Mouse (Mus musculus) cerebral cortex, adult 2 months (tissue): ENCODE measurements around the gene Slc7a5.

ENCODE experiments used
- WGBS: fragments of 180-500 bp; shearing (Covaris S2); methylation state at CpG from one replicate; pipeline ENCODE4 v1.1.7; 2018; 5-methylcytosine and 5-hydroxymethylcytosine counted together

Gene Slc7a5

DNA sequence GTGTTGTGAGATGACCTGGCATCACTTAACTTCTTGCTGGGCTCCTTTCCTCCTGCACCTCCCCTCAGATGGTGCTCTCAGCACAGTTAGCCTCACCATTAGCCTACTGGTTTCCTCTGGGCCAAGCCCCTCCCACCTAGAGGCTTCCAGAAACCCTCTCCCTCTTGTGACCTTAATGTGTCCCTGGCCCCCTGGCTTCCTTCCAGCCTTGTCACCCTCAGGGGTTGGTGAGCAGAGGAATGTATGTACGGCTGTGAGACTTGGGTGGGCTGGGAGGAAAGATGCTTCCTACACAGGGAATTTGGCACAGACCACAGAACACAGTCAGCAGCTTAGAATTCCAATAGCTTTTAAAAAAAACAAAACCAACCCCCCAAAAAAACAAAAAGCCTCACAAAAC lies 26.7 kb downstream of the Slc7a5 start:
- 48% methylated on average over 1 of the region's 1 CpGs for WGBS

DNA sequence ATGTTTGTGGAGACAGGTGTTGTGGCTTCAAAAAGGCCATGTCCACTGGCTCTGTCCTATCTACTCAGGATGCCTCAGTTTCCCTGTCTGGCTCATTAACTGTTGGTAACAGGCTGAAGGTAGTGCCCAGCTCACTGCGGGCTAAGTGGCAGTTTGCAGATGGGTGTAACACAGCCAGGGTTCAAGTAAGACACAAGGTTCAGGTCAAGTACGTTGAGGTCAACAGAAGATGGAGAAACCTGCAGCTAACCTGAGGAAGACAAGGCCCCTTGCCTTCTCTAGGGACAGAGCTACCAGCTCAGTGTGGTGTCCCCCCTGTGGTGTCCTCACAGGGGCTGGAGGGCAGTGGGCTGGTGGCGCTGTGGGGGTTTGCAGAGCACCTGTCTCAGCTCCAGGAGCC lies 27.8 kb downstream of the Slc7a5 start:
- 90% methylated on average over 3 of the region's 3 CpGs for WGBS

DNA sequence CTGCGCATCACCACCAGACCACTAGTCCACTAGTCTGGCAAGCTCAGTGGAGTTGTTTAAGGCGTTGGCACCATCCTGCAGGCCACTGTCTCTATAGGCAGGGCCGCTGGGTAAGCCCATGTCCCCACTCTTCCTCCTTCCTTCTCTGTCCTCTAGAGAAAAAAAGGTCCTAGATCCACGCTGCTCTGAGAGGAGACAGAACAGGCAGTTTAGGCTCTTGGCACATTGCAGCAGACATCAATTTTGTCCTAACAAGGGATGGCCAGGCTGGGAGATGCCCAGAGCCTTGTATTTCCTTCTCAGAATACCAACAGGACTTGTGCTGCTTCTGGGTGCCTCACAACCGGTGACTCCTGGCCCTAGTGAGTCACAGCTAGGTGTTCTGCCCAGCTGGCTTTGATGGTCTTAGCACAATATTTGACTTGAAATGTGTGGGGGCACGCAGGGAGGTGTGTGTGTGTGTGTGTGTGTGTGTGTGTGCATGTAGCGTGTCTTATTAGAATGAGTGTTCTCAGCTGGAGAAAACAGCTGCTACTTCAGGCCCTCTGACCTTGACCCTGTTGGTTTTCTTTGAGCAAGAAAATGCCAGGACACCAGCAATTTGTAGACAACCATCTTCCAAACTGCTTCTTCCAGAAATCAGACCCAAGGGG lies 29.5 kb downstream of the Slc7a5 start:
- WGBS = 85% methylated on average over 7 of the region's 7 CpGs

DNA sequence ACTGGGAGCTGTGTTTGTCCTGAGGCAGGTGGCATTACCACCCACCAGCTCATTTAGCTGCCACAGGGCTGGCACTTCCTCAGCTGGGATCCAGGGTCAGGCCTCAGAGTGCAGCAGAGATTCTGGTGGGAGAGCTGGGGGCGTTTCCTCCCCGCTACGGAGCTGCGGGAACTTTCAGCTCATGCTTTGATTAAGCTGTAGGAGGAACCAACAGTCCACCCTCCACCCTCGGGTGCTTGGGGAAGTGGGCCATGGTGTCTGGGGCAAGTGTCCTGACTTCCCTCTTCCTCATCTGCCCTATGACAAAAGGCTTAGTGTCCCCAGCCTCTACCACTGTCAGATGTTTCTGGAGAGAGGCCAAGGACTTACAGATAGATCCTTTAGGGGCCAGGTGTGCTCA lies 30.3 kb downstream of the Slc7a5 start:
- WGBS = 26% methylated on average over 5 of the region's 5 CpGs

DNA sequence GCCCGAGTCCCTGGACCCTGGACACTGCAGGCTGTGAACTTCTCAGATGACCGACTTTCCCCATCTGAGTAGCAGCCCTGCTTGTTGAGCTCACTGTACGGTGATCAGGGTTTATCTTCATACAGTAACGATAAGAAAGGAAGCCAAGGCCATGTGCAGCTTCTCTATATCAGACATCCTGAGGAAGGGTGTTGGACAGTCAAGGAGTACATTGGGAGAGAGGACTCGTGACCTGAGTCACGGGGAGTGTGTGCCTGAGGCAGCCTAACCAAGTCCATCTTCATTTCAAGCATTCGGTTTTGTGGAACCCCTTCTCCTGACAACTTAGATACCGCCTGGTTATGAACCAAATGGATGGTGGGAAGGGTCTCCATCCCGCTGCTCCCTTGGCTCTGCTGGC lies 32.0 kb downstream of the Slc7a5 start:
- WGBS = 69% methylated on average over 9 of the region's 9 CpGs

DNA sequence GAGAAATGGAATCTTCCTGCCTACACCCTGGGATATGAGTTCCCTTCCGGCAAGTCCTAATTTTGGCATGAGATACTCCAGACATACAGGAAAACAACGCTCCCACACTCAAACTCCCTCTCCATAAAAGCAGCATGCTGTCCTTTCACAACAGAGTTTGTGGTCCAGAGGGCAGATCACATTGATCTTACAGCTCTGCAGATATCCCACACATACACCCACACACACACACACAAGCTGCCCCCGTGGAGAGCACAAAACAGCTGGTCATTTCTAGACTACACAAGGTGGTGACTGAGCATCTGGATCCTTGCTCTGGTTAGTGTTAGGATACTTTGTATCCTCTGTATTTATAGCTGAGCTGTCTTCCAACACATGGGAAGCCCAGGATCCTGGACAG lies 32.4 kb downstream of the Slc7a5 start:
- WGBS = 29% methylated on average over 3 of the region's 3 CpGs

DNA sequence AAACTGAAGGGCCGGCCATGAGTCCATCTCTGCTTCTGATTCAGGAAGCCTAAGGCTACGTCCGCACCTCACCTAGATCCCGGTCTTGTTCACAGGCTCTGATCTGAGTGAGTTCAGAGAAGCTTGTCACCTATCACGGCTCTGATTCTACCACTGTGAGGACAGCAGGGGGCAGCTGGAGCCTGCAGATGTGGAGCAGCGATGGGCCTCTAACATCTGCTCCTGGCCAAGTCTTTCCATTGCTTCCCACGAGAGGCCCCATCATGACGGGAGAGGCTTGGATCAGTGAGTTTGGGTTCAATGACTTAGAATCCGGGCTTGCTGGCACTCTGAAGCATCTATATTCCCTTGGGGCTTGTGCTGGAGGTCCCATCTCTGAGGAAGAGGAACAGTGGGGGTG lies 33.5 kb downstream of the Slc7a5 start:
- 68% methylated on average over 9 of the region's 9 CpGs for WGBS

DNA sequence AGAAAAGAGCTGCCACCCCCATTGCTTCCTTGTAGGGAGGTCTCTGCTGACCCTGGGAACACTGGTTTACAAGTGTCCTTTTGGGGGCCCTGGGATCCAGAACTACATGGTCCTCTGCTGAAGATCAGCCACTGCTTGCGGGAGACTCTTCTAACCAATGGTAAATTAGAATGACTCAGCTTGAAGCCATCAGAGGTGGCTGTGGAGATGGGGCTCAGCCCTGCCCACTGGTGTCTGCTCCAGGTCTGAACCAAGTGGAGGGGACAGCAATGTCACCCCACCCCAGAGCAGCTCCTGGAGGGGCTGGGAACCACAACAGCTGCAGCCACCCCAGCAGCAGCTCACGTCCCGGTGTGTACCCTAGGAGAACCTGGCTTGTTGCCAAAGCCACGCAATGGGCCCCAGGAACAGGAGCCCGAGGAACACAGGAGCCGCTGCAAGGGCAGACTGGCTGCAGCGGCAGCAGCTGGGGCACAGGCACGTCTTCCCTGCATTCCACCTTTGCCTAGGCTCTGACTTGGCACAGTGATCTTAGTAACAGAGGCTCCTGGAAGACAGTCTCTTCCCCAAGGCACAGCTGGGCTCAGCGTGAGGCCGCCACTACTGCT lies 35.6 kb downstream of the Slc7a5 start:
- WGBS = 31% methylated on average over 10 of the region's 10 CpGs

DNA sequence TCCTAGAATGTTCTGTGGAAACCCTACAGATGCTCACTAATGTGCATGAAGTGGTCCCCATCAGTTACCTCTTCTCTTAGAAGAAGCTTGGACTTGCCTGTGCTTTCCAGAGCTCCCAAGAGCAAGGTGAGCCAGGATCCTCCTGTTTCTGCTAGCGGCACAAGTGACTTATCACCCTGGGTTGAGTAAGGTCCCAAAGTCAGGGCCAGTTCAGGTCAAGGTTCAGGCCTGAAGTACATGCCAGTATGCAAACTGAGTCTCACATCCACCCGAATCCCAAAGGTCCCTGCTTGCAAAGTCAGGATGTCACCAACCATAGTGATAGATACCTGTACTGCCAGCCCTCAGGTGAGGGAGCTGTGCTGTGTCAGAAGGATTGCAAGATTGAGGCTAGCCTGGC lies 37.3 kb downstream of the Slc7a5 start:
- WGBS = 97% methylated on average over 2 of the region's 2 CpGs

DNA sequence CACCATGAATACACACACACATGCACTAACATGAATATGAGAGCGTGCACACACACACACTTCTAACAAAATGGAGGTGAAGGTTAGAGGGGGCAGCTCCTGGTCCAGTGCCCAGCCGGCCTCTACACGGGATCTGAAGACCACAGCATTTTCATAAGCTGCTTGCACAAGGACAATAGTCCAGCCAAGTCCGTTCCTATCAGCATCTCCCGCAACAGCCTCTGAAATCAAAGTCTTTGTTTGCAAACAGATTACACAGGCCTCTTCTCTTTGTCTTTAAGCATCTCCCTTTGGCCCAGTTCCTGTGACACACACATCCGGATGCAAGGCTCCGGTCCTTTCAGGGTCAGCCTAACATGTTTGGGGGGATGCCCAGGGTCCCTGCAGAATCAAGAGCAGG lies 38.6 kb downstream of the Slc7a5 start:
- 85% methylated on average over 7 of the region's 7 CpGs for WGBS

DNA sequence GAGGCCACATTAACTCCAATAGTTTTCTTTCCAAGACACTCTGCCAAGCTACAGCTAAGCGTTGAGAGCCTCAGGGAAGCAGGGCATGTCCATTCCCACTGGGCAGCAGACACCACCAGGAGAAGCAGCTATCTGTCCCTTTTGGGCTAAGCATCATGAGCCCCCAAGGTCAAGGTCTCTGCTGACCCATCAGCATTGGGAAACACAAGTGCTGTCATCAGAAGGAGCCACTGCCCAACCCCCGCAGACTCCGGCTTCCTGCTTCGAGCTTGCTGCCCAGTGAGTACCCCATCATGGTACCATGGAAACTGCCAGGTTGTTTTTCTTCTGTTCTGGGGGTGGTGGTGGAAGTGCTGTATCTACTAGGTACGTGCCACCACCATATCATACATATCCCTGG lies 39.3 kb downstream of the Slc7a5 start:
- 74% methylated on average over 5 of the region's 5 CpGs for WGBS

DNA sequence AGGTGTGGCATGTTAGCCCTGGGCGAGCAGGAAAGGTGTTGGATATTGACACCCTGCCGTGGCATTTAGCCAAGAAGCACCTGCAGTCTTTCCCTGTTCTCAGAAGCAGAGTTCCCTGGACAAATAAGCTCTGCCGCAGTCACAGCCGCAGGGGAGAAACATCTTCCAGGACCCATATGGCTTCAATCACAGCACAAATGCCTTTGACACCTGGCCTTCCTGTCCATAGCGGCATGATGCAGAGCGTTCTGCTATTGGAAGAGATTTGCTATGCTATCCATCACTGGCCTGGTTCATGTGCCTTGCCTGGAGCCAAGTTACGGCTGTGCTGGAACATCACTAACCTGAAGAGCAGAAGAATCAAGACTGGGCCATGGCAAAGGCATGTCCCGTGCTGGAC lies 42.1 kb downstream of the Slc7a5 start:
- WGBS = 84% methylated on average over 8 of the region's 8 CpGs

DNA sequence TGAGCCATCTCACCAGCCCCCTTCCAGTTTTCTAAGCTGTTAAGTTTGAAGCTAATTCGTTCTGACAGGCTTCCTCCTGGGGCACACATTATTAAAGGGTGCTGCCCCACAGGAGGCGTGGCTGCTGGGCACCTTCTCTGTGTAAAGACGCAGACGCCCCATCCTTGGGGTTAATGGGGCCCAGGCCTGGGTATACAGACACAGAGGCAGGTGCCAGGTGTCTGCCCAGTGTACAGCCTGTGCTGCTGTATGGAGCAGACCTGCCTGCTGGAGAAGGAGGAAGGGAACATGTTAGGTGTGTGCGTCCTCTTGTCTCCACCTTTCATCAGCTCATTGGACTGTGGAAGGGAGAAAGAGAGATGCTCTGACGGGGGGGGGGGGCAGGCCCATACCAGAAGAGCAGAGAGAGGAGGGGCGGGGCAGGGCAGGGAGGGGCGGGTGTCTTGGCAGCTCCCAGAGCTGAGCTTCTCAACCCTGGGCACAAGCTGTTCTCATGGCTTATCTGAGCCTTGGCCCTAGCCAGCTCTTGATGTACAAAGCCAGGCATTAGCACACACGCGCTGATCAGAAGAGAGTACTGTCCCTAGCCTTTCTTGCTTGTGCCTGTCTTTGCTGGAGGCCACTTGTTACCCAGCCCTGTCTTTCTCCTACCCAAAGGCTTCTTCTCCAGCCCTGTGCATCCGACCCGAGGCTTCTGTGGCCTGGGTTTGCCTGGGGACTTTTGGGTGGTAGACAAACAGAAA lies 45.5 kb downstream of the Slc7a5 start:
- 75% methylated on average over 12 of the region's 12 CpGs for WGBS

DNA sequence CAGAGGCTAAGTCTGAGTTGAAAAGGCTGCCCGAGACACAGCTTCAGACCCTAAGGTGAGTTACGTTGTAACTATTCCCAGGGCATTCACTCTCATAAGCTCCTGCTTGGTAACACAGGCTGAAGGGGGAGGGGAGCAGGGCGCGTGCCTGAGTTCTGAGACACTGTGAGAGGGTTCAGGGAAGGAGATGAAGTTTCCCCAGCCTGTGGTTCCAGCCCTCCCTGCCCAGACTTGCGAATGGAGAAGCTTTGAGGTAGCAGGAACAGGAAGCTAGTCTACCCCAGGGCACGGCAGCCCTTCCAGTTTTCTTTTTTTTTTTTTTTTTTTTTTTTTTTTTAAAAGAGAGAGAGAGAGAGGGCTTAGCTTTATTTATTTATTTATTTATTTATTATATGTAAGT lies 46.2 kb downstream of the Slc7a5 start:
- 68% methylated on average over 6 of the region's 6 CpGs for WGBS

DNA sequence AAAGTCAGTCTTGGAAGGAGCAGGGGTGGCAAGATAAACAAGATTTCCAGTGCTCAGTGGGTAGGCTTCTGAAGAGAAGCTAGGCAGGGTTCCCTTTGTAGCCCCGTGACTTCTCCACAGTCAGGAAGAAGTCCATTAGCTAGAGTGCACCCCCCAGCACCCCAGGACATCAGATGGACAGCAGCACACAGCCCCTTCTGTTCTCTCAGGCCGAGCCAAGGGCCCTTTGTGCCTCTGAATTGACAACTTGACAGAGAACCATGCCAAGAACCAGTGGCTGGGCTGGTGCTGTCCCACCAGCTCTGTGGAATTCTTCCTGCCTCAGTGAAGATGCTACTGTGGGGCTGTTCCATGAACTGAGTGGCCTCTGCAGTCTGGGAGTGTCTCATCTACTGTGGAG lies 49.7 kb downstream of the Slc7a5 start:
- 63% methylated on average over 2 of the region's 2 CpGs for WGBS

DNA sequence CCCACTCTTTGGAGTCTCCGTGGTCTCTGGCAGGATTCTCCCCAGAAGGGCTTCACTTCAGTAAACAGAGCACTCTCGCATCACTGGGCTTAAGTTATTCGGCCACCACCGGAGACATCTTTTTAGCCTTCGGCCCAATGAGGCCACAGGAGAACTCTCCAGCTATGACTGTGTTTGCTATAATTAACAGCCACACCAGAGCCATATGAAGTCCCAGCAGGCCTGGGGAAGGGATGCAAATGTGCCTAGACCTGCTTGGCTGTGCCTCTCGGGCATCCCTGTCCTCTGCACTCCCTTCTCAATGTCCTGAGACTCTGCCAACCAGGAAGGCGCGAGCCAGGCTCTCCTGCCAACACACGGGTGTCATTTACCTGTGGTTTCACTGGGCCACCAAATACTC lies 50.2 kb downstream of the Slc7a5 start:
- 70% methylated on average over 9 of the region's 9 CpGs for WGBS

DNA sequence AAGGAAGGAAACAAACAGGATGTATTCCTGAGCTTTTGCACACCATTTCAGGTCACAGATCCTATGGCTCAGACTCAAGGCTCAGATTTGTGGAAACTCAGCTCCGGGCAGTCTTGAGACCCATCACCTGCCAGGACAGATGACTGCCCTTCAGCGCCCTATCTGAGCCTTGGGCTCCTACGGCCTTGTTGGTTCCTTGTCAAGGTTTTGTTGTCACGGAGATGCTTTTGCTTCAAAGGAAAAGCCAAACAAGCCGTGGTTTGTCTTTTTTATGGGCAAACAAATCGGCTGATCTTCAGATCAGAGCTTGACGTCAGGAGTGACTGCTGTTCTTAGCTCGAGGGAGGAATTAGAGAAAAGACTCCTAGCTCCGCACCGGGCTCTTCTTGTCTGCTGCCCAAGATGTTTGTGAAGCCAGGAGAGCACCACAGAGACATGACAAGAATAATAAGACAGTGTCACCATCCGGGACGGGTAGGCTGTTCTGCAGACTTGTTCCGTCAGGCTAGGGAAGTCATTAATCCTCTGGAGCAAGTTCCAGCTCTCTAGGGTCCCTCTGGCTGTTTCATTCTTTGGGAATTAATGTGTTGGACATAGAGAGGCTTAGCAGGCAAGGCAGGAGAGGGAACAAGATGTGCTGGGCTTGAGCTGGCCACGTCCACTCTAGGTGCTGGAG lies 51.3 kb downstream of the Slc7a5 start:
- 74% methylated on average over 14 of the region's 14 CpGs for WGBS

DNA sequence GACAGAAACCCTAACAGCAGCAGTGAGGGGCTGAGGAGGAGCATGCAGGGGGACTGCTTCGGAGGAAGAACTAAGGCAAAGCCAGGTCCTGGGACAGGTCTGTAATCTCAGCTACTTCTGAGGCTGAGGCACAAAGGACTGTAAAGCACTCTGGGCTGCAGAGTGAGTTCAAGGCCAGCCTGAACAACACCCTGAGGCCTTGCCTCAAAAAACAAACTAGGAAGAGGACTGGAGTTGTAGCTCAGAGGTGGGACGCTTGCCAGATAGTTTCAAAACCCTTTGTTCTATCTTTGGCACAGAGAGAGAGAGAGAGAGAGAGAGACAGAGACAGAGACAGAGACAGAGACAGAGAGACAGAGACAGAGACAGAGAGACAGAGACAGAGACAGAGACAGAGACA lies 53.9 kb downstream of the Slc7a5 start:
- 72% methylated on average over 2 of the region's 2 CpGs for WGBS

DNA sequence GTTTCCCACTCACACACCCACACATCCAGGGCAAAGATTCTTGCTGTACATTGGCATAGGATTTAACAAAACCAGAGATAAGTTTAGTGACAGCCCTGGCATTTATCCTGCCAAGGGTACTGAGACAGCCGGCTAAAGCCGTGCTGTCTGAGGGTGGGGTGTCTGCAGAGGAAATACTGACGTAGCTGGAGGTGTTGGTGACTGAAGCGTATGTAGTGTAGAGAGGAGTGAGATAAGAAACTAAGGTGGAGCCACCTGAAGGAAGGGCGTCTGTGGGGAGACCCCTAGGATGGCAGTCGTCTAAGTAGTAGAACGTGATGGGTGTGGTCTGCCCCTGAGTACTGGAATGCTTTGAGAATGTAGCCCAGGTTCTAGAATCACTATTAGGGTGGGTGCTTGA lies 55.0 kb downstream of the Slc7a5 start:
- WGBS = 48% methylated on average over 7 of the region's 7 CpGs

DNA sequence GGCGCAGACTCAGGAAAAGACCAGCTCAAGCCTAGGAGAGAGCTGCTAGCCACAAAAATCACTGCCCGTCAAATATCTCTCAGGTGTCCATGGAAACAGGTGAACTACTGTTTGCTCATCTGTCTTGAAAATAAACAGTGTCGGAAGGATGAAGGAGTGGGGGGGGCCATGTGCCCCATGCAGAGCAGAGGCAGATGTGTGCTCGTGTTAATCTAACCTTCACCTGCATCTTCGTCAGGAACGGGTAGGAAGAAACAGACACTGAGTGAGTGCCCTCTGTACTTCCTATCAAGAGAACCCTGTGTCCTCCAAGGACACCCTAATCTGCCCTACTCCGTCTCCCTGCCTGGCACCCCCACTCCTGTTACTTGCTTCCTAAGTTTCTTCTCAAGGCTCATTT lies 55.8 kb downstream of the Slc7a5 start:
- 74% methylated on average over 7 of the region's 7 CpGs for WGBS

DNA sequence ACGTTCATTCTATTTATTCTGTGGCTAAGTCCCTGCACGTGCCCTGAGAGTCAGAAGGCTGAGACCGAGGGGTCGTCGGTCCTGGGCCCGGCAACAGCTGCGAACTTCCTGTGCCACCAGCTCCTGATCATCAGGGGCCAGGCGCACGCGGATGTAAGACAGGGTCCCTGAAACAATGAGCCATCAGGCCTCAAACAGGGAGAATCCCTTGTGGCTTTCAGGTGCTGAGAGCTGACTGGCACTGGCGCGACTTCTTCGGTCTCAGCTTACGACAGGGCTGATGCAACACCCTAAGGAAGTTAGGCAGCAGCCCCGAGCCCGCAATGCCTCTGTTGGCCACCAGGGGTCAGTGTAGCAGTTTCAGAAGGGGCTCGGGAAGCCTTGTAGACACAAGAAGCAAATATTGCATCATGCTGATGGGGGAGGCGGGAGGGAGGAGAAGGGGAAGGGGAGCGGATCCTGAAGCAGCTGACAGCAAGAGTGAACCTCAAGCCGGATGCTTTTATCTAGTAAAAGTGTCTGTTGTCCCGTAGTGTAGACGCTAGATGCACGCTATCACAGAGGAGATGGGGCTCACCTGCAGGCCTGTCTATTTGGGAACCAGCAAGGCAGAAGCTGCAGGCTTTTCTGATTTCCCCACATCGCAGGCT lies 56.5 kb downstream of the Slc7a5 start:
- 8% methylated on average over 24 of the region's 24 CpGs for WGBS

DNA sequence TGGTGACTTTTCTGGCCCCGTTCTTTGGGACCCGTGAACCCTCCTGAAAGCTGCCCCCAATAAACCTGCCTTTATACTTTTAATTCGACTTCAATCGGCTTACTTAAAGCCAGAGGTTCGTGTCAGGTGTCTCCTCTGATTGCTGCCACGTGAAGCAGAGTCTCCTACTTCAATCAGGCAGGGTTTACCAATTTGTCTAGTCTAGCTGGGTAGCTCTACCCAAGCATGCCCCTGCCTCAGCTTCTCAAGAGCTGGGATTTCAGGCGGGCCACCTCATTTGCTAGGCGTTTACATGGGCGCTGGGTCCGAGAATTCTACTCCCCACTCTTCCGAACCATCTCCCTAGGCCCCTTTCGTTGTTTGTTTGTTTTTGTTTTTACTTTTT lies 57.1 kb downstream of the Slc7a5 start:
- WGBS = 45% methylated on average over 12 of the region's 12 CpGs
